In genomic region chr13:85439581-85439980, GRCm38 (mm10) we compare ENCODE assay signal across 21 mouse cellular contexts.
A peak's percentile ranks its signal among the peaks of the same experiment; 100 is the strongest.
DNase-seq lines count a peak whose midpoint lies in the region; ATAC-seq and TF ChIP-seq lines count a peak whose summit lies in the region.
"Had no signal": no experiment of that assay in that cellular context is flagged by ENCODE, and none has a peak within 500 bp of the region (broad histone marks: within the 10 kb centered on the region; RNA-seq: fewer than 3 reads in every experiment).

No protein-coding gene starts in this region.

- H3K27me3 ChIP-seq in heart, embryonic 13.5 days (replicated peaks): no peaks in the 10 kb centered on the region
- H3K27me3 ChIP-seq in cerebellum, adult 2 months (ENCODE audit: control insufficient read depth, insufficient read depth, low read length): no peaks in the 10 kb centered on the region
- H3K27me3 ChIP-seq: CH12.LX, Patski had no signal

- no peak overlapping the region for H3K9ac ChIP-seq in heart, embryonic 13.5 days

- H3K4me1 ChIP-seq in heart, embryonic 13.5 days: peaks cover 32% of the 10 kb centered on the region
- H3K4me1 ChIP-seq in cerebellum, adult 2 months (ENCODE audit: control insufficient read depth, insufficient read depth, low read length): no peaks in the 10 kb centered on the region

- peak overlapping the region; percentile 12; the same call in 1 of the 2 replicates for H3K27ac ChIP-seq in heart, embryonic 13.5 days (replicated peaks)
- H3K27ac ChIP-seq in cerebellum, adult 2 months (ENCODE audit: insufficient read depth, low read length): no peak overlapping the region

- TF ChIP-seq CTCF in cerebellum, adult 2 months (IDR thresholded peaks at IDR 0.05; ENCODE audit: borderline replicate concordance, insufficient read depth, low read depth, low read length): no peak

- no peak for DNase-seq in heart, adult 18-20 months
- DNase-seq in fat pad, adult 2 months (ENCODE audit: extremely low read depth, low read depth, low spot score): peak; percentile 80
- peak; percentile 67 for DNase-seq in gonadal fat pad, adult 2 months (ENCODE audit: low read depth)
- no peak for DNase-seq in cerebellum, adult 11 months
- DNase-seq in cerebellum, adult 2 months: no peak
- DNase-seq: adrenal gland, adult 2 months; adrenal gland, adult 8-10 months; adrenal gland, postnatal 10 days; adrenal gland, postnatal 14 days; adrenal gland, postnatal 25 days; adrenal gland, postnatal 36 days; B cell, adult 2 months; cerebellum, adult 11-12 months; cerebellum, adult 18-20 months; cerebellum, adult 8-10 months had no signal

- no peak overlapping the region for H3K4me2 ChIP-seq in heart, embryonic 13.5 days

- no peak overlapping the region for H3K4me3 ChIP-seq in heart, embryonic 13.5 days
- no peak overlapping the region for H3K4me3 ChIP-seq in cerebellum, adult 2 months (replicated peaks; ENCODE audit: insufficient read depth, low read depth, low read length)

- no peak for ATAC-seq in heart, embryonic 13.5 days (ENCODE audit: extremely low read depth, insufficient number of reproducible peaks, low FRiP score, low TSS enrichment)
- ATAC-seq: activated CD4-positive, CD25-positive, alpha-beta regulatory T cell, adult 4 months; CD4-positive, CD25-positive, alpha-beta regulatory T cell, adult 4 months; Patski had no signal

- no peak for TF ChIP-seq POLR2A in cerebellum, adult 2 months (IDR thresholded peaks at IDR 0.05; ENCODE audit: borderline replicate concordance, insufficient read depth, low read length)

- H3K36me3 ChIP-seq in heart, embryonic 13.5 days: no peaks in the 10 kb centered on the region
- H3K36me3 ChIP-seq: G1E had no signal

- no peaks in the 10 kb centered on the region for H3K9me3 ChIP-seq in heart, embryonic 13.5 days
- H3K9me3 ChIP-seq: G1E had no signal

- 89% methylated on average over 1 of the region's 1 CpGs for WGBS in heart, embryonic 13.5 days
- 95% methylated on average over 1 of the region's 1 CpGs for WGBS in cerebellum, adult 2 months

Comparison
In these comparisons a context has a peak if more than half of its experiments do, and no peak if none do; other contexts are left out.
1. DNase-seq: peak in fat pad, adult 2 months (single experiment) and gonadal fat pad, adult 2 months (single experiment); none in heart, adult 18-20 months (0 of 2), cerebellum, adult 11 months (single experiment) and cerebellum, adult 2 months (0 of 2).